Mouse (Mus musculus): ENCODE measurements around the gene Slc16a10.

The Slc16a10 gene

GRCm38 (mm10) chr10:40065357-40065756, 76.7 kb downstream of the Slc16a10 start:
- DNase-seq: no peak

DNA sequence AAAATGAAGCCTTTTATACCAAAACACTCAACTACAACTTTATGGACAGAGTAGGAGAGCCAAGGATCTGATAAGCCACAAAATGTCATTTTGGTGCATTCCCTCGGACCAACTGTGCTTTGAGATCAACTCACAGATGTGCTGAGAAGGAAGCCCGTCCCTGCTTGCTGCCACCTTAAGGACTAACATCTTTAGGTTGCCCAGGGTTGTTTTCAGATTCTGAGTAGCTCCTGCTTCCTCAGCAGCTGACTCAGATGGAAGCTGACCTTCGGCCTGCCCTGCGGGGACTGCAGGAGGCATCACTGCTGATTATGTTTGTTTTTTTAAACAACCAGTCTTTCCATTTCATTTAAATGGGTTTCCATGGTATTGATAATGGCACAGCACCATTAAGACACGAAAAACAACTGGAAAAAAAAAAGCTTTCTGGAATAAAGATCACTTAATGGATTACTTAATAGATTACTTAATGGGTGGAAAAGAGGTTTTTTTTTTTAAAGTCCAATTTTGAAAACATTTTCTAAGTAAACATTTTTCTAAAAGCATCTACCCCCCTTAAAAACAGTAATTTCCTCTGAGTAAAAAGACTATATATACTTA, 78.7 kb downstream of the Slc16a10 start:
- peak; percentile 82 for DNase-seq

DNA sequence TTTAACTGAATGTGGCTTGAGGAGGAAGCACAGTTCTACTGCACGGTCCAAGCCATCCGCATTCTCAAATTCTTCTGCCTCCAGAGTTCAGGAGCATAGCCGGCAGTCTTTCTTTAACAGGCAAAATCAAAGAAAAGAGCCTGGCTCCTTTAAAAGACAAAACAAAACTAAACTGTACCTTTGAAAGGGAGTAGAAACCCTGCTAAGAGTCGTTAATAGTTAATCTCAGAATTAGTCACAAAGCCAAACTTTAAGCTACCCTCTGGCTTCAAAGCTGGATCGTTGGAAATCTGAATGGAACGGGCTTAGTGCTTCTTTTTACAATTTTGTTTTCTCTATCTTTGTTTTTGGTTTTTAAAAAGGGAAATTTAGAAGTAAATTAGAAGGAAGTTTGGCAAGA, 79.2 kb downstream of the Slc16a10 start:
- peak; percentile 66 for DNase-seq

- DNase-seq: peak; percentile 62
Measured at GRCm38 (mm10) chr10:40061926-40062325, 80.1 kb downstream of the Slc16a10 start.

DNA sequence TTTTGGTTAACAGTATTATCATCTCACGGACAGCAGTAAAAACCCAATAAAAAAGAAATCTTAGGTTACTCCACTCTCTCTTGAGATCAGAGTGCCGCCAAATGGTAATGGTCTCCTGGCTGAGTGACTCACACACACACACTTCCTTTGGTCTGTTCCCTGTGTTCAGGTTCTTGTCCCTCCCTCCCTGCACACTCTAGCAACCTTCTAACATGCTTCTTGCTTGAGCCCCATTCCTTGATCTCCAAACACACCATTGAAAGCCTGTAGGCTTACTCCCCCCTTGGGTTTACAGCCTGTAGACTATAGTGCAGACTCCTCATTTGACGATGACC, 83.3 kb downstream of the Slc16a10 start:
- DNase-seq: peak; percentile 30

DNA sequence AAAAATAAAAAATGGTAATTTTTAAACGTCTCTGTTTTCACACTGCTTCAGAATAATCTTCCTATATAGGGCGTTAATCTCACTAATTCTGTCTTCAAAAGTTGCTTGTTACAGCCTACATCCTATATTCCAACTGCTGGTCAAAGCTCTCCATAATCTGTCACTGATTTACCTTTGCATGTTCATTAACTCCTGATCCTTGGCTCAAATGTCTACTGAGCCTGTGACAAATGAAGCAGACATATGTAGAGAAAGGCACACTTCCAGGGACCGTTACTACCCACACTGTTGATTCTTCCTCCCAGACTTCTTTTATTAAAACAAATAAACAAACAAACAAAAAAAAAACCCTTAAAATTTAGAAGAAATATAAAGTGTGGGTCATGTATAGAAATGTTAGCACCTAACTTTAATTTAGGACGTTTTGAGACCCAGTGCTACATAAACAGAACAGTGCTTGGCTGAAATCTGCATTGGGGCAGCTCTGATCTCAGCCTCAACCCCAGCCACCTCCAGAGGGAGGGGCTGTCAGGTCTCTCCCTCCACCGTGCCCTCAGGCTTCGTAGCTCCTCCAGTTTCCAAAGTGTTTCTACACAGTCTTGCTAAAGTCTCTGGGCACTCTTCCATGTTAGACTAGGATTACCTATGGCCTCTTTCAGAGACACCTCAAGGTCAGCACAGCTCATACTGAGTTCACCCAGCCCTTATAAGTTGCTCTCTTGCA, 83.8 kb downstream of the Slc16a10 start:
- peak; percentile 70 for DNase-seq

- no peak for DNase-seq
Measured at GRCm38 (mm10) chr10:40057615-40058014, 84.4 kb downstream of the Slc16a10 start.

DNA sequence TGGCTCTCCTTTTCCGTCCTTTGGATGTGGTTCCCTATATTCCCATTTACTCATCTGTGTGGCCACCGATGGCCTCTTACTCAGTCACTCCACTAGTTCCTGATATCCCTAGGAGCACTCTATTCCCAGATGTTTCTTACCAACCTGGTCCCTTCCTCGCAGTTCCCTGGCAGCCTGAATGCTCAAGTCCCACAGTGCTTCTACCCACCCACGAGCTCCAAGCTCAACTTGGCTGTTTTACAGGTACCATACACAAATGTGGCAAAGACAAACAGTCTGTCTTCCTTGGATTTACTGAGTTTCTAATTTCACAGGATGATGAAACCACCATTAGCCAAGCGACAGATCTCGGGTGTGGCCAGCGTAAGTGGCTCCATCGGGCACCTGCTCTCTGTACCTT, 87.6 kb downstream of the Slc16a10 start:
- DNase-seq: peak; percentile 4

DNA sequence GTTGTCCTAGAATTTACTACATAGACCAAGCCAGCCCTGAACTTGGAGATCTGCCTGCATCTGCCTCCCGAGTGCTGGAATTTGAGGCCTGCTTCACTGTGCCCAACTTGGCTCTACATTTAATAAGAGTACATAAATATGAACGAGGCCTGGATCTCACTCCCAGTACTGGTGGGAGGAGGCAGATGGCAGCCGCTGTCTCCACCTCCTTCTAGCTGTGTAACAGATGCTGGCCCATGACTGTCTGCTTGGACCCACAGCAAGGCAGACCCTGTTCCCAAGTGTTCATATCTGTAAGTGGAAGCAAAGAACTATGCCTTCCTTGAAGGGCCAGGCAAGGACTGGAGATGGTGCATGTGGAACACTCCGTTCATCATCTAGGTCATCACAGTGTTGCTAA, 88.2 kb downstream of the Slc16a10 start:
- DNase-seq: peak; percentile 4

GRCm38 (mm10) chr10:40053257-40053895, 88.7 kb downstream of the Slc16a10 start:
- peak; percentile 73 for DNase-seq

GRCm38 (mm10) chr10:40051997-40052396, 90.1 kb downstream of the Slc16a10 start:
- DNase-seq: peak; percentile 1

DNA sequence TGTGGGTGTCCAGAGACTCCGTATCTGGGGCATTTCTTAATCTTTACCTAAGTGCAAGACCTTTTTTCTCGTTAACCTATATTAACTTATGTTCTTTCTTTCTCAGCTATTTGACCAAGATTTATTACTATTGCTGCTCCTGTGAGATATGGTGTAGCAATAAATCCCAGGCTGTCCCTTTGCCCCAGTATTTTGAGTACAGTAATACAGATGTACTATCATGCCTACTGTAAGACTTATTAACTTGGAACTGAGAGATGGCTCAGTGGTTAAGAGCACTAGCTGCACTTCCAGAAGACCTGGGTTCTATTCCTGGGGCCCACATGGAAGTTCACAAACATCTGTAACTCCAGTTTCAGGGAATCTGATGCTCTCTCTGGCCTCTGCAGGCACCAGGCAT, 91.3 kb downstream of the Slc16a10 start:
- peak; percentile 0 for DNase-seq

DNA sequence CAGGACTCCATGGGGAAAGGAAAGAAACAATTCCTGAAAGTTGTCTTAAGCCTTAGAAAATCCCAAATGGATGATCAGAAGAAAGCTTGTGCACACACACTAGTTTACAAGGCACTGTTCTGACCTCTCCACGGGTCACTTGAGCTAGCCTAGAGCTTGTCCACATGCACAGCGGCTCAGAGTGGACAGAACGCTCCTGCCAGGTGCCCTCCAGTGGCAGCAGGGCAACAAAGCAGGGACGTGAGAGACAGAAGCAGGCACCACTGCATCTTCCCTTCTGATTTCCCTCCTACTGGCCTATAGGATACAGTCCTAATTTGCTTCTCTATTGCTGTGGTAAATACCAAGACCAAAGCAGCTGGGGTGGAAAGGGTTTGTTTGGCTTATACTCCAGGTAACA, 100.7 kb downstream of the Slc16a10 start:
- DNase-seq: peak; percentile 81

DNA sequence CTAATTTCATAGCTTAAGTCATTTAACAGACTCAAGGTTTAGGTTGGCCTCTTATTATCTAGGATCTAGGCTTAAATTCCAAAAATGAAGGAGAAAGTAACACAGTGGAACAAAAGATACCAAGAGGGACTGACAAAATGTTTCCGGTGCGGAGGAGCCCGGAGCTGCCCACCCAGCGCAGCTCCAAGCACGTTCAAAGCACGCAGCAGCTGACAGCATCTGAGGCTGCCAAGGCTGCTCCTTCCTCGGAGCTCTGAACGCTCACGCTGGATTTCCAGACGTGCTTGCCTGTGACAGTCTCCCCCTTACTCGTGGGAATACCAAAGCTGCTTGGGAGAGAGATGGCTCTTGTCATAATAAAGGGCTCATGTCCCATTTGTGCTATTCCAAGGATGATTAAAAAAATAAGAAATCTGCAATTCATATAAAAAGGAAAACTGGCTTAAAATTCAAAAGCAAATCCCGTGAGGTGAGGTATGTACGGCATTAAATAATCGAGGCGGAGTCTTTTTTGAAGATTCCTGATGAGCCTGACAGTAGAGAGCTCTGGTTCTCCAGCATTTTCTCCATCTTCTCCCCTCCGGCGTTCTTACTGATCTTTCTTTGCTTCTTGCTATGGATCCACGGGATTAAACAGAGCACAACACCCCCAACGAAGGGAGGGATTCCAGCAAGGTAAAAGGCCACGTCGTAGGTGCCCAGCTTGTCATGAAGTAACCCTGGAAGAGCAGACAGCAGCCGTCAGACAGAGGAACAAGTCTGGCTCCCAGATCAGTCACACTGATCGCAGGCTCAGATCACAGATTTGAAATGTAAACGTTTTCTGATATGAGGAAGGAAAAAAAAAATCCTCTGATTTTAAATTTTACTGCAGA, 105.1 kb downstream of the Slc16a10 start:
- DNase-seq: no peak

DNA sequence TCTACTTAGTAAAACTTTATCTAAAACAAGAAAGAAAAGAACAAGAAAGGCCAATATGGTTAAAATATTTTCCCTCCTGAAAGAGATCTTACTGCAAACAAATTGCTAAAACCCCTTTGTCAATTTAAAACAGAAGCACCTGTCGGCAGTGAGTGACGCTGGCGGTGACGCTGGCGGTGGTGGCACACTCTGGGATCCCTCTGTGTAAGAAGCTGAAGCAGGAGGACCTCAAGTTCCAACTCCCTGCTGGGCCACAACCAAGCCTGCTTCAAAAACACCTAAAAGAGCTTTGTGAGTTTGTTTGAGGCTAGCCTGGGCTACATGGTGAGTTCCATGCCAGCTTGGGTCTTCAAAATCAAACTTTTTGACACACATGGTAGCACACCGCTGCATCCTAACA, 107.1 kb downstream of the Slc16a10 start:
- no peak for DNase-seq

GRCm38 (mm10) chr10:40032897-40033296, 109.2 kb downstream of the Slc16a10 start:
- no peak for DNase-seq

DNA sequence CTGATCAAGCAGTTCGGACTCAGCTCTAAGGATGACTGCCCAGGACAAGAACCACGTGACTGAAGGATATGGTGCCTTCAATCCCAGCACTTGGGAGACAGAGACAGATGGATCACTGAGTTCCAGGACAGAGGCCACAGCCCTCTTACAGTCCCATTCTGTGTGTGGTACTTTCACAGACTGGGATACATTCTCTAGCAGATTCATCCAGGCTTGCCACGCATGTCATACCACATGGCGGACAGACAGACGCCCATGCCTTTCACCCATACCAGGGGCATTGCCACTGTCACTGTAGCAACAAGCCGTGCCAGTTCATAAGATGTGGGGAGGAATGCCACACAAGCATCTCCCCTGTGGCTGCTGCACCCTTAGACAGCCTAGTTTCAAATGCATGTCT, 111.3 kb downstream of the Slc16a10 start:
- DNase-seq: peak; percentile 22

GRCm38 (mm10) chr10:40029610-40030009, 112.4 kb downstream of the Slc16a10 start:
- DNase-seq: no peak

DNA sequence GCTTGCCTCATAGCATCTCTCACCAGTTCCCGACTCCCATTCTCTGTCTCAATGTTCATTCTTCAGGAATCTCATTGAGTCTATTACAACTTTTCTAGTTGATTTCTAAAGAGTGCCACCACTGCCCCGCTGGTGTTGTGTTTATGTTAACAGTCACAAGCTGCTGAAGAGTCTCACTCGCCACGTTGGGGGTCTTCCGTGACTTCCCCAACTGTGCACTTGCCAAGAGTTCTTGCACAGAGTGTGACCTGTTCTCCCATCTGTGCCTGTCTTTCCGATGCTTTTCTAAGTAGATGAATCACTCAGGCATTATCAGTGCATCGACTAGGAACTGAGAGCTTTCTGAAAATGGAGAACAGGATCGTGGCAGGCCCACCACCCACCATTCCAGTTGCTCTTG, 114.0 kb downstream of the Slc16a10 start:
- no peak for DNase-seq

GRCm38 (mm10) chr10:40026546-40026945, 115.5 kb downstream of the Slc16a10 start:
- no peak for DNase-seq

- no peak for DNase-seq
Measured at GRCm38 (mm10) chr10:40025560-40025959, 116.5 kb downstream of the Slc16a10 start.

DNA sequence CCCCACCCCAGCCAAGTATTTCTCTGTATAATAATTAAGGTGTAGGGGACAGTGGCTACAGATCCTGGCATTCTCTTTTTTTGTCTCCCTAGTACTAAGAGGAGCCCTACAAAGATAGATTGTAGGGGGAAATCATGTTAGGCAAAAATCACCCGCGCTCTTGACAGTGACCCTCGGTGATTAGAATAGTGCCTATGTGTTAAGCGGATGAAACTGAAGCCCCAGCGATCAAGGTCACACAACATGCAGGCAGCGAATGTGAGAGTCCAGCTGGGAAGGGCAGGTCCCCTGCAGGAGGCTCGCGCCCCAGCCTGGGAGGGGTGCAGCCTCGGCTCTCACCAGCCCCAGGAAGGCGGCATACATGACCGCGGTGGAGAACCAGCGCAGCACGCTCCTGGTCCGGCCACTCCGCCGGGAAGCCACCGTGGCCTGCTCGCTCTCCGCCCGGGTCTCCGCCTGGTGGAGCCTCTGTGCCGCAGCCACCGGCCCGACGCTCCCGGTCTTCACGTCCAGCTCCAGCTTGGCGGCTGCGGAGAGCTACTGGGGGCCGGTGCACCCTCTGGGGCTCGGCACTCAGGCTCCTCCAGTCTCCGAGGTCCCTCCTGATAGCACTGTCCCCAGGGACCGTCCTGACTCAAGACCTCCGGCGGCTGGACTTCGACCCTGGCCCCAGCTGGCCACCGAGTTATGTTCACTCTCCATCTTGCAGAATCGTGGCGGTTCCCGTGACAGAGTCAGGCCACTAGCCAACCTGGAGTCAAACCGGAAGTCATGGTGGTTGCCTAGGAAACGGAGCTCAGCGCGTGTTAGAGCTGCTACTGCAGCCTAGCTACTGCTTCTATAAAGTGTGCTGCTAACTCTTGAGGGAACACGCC, 117.3 kb downstream of the Slc16a10 start, which contains the start of gene Mfsd4b1:
Gene Mfsd4b1, minus strand, starts transcription at position 715 of the 875 bp plus-strand sequence.
- DNase-seq: peak; percentile 99
